Mouse (Mus musculus) forelimb bud, embryonic 11.5 days (tissue): ENCODE measurements at regions not wholly inside any gene's neighbourhood (a gene's known extent, or its start where the extent isn't known, plus 50 kb on each side); places are given as distances from the start of the nearest gene placed in this dataset.

ENCODE experiments used
- DNase-seq: peaks from one replicate; pipeline ENCODE4 v3.0.0-alpha.2; 2012; ENCODE audit warnings: low read depth, low spot score

DNA sequence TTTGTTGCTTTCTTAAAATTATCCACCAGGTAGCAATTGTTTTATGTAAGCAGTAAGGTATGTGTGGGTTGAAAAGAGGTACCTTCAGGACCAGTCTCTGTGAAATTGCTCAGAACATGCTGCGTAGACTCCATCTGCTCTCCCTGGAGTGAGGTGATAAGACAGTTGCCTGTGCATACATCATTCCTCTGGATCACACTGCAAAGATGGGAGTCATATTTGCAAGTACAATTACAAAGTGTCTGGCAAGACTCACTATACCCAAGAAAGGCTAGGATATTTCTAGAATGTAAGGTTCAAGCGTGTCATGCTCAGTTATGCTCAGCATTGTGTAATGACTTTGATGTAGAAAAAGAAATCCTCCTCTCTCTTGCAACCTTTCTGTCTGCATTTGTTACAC is 1283.5 kb upstream of the Slc10a2 start:
- DNase-seq, result no peak

DNA sequence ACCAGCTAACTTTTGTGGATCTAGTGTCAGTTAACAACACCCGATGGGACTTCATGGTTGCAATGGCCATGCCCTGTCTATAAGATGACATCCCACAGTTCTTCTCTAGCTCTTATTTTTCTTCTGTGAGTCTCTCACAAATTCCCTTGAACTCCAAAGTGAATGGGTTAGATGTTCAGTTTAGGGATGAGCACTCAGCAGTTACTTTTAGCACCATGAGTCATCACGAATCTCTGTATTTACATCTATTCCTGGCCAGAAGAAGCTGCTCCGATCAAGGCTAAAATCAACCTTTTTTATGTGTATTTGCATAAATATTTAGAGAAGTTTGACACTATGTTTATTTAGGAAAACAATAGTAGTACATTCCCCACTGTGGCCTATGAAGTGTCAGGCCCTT is 1269.6 kb upstream of the Slc10a2 start:
- DNase-seq, result no peak

DNA sequence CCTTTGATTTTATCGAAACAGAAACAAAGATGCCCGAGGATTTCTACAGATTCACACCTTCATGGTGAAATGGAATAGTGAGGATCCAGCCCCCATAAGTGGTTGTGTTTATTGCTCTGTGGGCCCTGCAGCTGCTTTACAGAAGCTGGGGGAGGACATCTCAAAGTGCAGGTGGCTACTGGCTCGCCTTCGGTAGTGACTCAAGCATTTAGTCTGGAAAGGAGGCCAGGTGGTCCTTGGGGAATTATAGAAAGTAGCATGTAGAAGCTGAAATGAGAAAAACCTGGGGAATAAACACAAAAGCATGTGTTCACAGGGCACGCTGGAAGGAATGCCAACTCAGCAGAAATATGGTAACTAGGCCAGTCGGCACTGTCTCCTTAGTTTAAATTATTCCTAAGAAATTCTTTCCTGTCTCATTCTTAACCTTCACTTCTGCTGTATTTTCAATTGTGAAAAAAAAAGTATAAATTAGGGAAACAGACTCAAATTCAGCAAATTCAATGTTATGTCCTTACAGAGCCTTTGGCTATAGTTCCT is 1256.3 kb upstream of the Slc10a2 start:
- DNase-seq, result peak; percentile 56

DNA sequence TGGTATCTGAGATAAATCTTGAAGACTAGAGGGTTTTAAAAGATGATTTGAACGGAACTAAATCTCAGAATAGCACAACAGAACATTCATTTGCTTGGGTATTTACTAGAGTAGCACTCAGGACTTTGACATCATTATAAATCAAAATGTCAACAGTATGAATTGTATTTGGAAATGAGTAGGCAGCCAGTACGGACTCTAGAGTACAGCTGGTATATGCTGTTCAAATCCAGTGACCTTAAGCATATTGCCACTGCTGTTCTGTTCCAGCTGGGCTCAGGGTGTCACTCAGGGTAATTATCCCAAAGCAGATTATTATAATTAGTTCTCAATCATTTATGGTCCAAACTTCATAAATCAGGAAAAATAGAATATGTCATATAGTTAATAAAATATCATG is 1252.7 kb upstream of the Slc10a2 start:
- DNase-seq, result no peak

DNA sequence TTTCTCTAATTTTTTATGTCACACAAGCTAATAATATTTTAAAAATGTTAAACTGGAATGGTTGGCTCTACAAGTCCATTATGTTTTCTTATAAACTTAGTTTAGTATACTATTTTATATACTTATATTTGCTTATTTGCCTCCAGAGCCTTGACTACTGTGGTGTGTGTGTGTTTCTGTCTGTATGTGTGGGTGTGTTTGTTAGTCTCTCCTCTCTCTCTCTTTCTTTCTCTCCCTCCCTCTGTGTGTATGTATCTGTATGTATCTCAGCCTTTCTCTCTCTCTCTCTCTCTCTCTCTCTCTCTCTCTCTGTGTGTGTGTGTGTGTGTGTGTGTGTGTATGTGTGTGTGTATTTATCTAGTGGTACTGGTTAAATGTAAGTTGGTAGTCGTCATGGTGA is 1245.3 kb upstream of the Slc10a2 start:
- no peak for DNase-seq

DNA sequence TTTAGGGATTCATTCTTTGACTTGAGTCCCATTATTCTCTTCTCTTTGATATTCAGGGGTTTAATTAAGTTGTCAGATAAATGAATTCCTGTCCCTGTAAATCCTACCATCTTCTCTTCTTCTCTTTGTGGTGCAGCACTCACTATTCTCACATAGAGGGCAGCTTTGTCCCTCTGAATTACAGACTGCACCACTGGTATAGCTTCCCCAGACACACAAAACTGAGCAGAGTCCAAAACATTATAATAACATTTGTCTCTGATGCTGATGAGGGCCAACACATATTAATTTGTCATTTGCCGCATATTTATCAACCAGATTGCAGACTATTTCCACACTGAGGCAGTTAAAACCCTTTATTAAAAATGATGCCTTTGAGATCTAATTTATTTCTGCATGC is 1244.9 kb upstream of the Slc10a2 start:
- DNase-seq, result no peak

DNA sequence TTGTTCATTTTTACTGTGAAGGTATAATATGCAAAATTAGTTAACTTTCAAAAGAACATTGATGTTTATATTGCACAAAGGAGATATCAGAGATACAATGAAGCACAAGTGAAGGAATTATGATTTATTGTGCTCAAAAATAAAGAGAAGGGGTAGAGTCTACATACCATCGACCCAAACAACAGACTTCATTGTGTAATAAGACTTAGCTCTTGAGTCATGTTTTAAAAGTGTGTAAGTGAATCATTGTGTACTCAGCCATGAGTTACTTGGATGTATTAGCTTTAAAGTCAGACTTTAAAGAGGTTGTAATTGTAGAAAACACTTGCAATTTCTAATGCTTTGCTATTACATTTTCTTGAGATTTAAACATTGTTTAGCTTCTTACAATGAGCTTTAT is 1240.6 kb upstream of the Slc10a2 start:
- no peak for DNase-seq

DNA sequence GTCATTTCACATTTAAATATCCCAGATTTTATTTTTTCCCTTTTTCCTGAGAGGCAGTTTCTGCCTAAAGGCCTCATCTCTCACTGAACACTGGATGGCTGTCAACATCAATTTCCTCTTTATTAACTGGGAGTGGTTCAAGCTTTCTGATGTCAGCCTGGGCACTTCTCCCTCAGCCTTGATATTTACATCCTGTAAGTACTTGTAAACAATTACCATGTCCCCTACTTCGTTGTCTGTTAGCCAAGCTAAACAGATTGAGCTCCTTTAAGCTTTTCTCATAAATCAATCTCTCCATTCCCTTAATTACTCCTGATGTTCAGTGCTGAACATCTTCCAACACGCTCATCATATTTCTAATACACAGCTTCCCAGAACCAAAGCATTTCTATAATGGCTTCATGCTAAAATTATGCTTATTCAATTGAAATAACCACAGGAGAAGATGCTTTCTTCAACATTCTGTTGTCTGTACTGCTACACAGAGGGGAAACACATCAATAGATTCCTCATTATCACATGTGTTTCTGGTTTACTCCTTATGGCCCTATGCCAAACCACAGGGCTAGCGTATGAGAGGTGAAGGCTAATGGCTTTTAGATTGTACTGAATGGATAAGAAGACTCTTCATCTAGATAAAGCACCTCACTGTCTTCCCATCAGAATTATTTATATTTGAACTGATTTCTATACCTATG is 1235.2 kb upstream of the Slc10a2 start:
- peak; percentile 24 for DNase-seq

DNA sequence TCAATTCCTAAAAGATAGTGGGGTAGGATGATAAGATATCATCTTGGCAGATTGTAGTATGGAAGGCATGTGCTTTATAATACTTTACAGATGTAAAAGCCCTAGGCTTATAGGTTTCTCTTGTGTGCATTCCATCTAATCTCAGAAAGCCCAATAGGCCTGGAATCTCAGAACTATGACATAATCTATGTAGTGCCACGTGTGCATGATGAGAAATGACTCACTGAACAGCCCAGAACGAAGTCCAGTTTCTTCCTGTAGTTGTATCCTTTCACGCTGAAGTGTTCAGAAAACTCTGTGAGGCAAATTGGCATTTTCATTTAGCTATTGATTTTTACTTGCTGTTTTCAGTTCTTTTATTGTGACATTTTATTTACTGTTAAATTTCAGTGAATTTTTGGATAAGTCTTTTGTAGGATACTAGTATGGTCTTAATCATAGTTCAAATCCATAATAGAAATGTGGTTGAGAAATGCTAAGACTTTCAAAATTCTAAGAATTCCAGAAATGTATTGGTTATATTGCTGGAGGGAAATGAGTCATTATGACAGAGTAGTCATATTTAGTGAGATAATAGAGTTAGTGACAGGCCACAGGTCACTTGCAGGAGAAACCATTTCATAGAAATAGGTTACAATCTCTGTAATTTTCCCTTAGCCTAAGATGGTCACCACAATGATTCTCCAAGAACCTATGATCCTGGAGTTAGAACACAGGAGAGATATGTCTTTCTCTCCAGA is 1229.3 kb upstream of the Slc10a2 start:
- no peak for DNase-seq

DNA sequence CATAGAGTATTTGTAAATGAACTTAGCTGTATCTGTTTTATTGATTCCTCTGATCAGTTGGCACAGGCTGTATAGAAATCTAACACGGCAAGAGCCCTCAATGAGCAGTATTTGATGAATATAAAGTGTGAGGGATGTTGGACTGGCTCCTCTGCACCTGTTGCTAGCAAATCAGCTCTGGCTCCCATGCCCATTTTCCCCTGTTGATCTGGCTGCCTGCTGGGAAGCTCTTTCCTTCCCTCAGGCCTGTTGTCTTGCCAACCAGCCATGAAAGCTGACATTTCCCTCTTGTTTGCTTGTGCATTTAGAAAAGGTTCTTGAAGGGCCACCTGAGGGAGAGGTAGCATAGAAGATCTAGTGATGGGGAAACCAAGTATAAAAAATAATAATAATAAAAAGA is 1216.2 kb upstream of the Slc10a2 start:
- no peak for DNase-seq

DNA sequence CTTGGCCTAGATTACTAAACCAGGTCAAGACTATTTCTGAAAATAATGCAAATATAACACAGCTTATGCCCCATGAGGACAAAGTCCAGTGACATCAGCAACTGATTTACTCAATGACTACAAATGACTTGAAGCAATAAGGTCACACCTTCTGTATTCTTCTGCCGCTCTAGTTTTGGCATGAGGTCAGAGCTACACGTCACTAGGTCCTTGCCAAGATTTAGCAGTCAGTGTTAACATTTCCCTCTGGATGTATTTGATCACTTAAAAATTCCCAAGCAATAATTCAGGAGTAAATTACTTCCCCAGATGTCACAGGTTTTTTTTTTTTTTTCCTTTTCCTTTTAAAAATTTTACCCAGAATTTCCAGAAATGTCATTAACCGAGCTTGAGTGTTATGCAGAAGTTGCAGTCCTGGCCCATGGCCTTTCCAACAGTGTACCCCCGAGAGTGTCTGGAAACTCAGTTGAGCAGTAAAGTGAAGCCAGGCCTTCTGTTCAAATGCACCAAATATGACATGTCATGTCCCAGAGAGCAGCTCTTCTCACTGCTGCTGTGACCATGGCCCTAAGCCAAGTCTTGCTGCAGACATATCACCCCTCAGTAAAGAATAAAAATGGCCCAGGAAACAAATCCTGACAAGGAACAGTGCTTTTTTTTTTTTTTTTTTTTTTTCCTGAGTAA is 1210.2 kb upstream of the Slc10a2 start:
- peak; percentile 23 for DNase-seq

DNA sequence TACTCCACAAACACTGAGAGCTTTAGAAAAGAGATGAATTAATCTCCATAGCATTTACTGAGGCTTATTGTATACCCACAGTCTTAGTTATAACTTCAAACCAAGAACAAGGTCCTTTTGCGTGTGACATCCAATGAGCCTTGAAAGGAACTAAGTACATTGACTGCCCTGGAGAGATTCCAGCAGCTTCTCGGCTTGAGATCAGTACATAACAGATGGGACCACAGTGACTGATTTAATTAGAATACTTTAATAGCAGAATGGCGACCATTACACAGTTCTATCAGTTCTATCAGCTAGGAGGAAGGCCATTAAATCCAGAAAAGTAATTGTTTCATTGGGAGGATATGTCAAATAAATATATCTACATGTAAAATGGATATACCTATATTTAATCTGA is 1183.7 kb upstream of the Slc10a2 start:
- no peak for DNase-seq

DNA sequence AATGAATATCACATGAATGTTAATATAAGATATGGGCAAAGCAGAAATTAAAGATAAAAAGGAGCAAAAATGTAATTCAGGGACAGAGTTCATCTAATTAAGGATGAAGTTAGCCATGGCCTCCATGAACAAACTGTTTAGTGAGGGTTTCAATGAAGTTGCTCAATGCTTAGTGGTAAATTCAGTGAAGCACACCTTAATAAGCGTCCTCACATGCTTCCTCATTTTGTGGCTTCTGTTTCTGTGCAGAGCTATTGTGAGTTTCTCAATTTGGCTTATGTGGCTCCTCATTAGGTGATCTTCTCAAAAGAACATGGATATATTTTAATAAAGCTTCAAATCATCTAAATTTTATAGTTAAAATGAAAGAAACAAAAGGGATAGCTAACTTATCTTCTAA is 1174.8 kb upstream of the Slc10a2 start:
- no peak for DNase-seq
